Mouse (Mus musculus) embryo, embryonic 9.5 days (tissue): Measurements from ENCODE around the gene Gm10972.
"Not testable (repeated sequence)": the region's sequence is repeated elsewhere in the genome, so short reads cannot be mapped to it uniquely, and the experiment has no call there.

Experiments used
- DNase-seq: peaks from one replicate; pipeline ENCODE4 v3.0.0-alpha.2; 2017; ENCODE audit errors: extremely low spot score

The Gm10972 gene

GRCm38 (mm10) chr3:94642495-94643162, at the start of gene Gm10972:
Gene Gm10972, plus strand, starts transcription at chr3:94643112.
- DNase-seq, result not testable (repeated sequence)

- DNase-seq, result no peak
Measured at GRCm38 (mm10) chr3:94595871-94596287, 47.0 kb upstream of the Gm10972 start.

- no peak for DNase-seq
Measured at GRCm38 (mm10) chr3:94597224-94597779, 45.6 kb upstream of the Gm10972 start.

- DNase-seq, result peak; percentile 33
Measured at GRCm38 (mm10) chr3:94601959-94602358, 41.0 kb upstream of the Gm10972 start.

- DNase-seq, result no peak
Measured at GRCm38 (mm10) chr3:94609621-94610020, 33.3 kb upstream of the Gm10972 start.

- no peak for DNase-seq
Measured at GRCm38 (mm10) chr3:94610581-94610980, 32.3 kb upstream of the Gm10972 start.

- no peak for DNase-seq
Measured at GRCm38 (mm10) chr3:94611343-94611742, 31.6 kb upstream of the Gm10972 start.

- DNase-seq, result no peak
Measured at GRCm38 (mm10) chr3:94611834-94612233, 31.1 kb upstream of the Gm10972 start.

- DNase-seq, result no peak
Measured at GRCm38 (mm10) chr3:94612274-94612673, 30.6 kb upstream of the Gm10972 start.

- peak; percentile 12 for DNase-seq
Measured at GRCm38 (mm10) chr3:94613258-94613878, 29.5 kb upstream of the Gm10972 start.

GRCm38 (mm10) chr3:94616717-94617116, 26.2 kb upstream of the Gm10972 start:
- DNase-seq, result peak; percentile 26

GRCm38 (mm10) chr3:94621740-94622507, 21.0 kb upstream of the Gm10972 start:
- no peak for DNase-seq

- no peak for DNase-seq
Measured at GRCm38 (mm10) chr3:94622550-94622949, 20.4 kb upstream of the Gm10972 start.

GRCm38 (mm10) chr3:94624281-94624680, 18.6 kb upstream of the Gm10972 start:
- no peak for DNase-seq

GRCm38 (mm10) chr3:94628712-94629111, 14.2 kb upstream of the Gm10972 start:
- no peak for DNase-seq

- DNase-seq, result no peak
Measured at GRCm38 (mm10) chr3:94629876-94630275, 13.0 kb upstream of the Gm10972 start.

GRCm38 (mm10) chr3:94648755-94649590, 6.1 kb downstream of the Gm10972 start:
- peak; percentile 28 for DNase-seq

- DNase-seq, result no peak
Measured at GRCm38 (mm10) chr3:94650409-94650808, 7.5 kb downstream of the Gm10972 start.

- DNase-seq, result not testable (repeated sequence)
Measured at GRCm38 (mm10) chr3:94653967-94654366, 11.1 kb downstream of the Gm10972 start.

GRCm38 (mm10) chr3:94657852-94658739, 15.2 kb downstream of the Gm10972 start:
- DNase-seq, result peak; percentile 25
